ENCODE assay signal across 8 mouse cellular contexts in the genomic region with DNA sequence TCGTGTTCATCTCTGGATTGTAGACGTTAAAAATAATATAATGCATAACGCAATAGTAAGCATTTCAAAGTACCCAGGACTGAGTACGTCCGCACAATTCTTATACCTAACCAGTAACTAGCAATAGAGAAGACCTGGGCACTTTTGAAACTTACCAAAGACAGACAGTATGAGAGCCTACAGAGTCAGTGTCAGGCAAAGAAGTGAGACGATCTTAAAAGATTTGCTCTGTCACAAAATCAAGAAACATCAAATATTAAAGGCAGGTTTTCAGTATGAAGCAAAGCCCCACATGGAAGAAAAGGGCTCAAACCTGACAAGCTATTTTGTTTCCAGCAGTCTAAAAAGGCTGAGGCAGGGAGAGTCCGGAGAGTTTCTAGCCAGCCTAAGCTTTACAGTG. TPM values are rescaled to one million over a fixed set of nuclear protein-coding genes. Genes with fewer than 3 reads are reported as not detected.
DNase-seq lines count a peak whose midpoint lies in the region; ATAC-seq lines count a peak whose summit lies in the region.

No protein-coding gene starts in this region.

- no peaks in the 10 kb centered on the region for H3K9me3 ChIP-seq in kidney, embryonic 15.5 days (replicated peaks)
- no peaks in the 10 kb centered on the region for H3K9me3 ChIP-seq in embryonic facial prominence, embryonic 11.5 days (replicated peaks; ENCODE audit: control insufficient read depth, low read length)
- no peaks in the 10 kb centered on the region for H3K9me3 ChIP-seq in hindbrain, embryonic 15.5 days
- H3K9me3 ChIP-seq in midbrain, embryonic 13.5 days = no peaks in the 10 kb centered on the region

- H3K27me3 ChIP-seq in kidney, embryonic 15.5 days = no peaks in the 10 kb centered on the region
- H3K27me3 ChIP-seq in embryonic facial prominence, embryonic 11.5 days (ENCODE audit: control insufficient read depth, insufficient read depth, low read length) = no peaks in the 10 kb centered on the region
- H3K27me3 ChIP-seq in hindbrain, embryonic 15.5 days = 0 out of 2 replicates have a peak, but pooled peaks cover 2% of the 10 kb centered on the region
- peaks cover 13% of the 10 kb centered on the region; the same call in 1 of the 2 replicates for H3K27me3 ChIP-seq in midbrain, embryonic 13.5 days

- peak overlapping the region; percentile 80 for H3K4me2 ChIP-seq in kidney, embryonic 15.5 days
- H3K4me2 ChIP-seq in embryonic facial prominence, embryonic 11.5 days (ENCODE audit: low read depth, low read length) = peak overlapping the region; percentile 76
- peak overlapping the region; percentile 75 for H3K4me2 ChIP-seq in hindbrain, embryonic 15.5 days
- H3K4me2 ChIP-seq in midbrain, embryonic 13.5 days (replicated peaks) = peak overlapping the region; percentile 74

- H3K9ac ChIP-seq in kidney, embryonic 15.5 days = peak overlapping the region; percentile 37; the same call in 1 of the 2 replicates
- H3K9ac ChIP-seq in embryonic facial prominence, embryonic 11.5 days (replicated peaks; ENCODE audit: low read length) = no peak overlapping the region; the same call in 1 of the 2 replicates
- H3K9ac ChIP-seq in hindbrain, embryonic 15.5 days = no peak overlapping the region
- peak overlapping the region; percentile 98; the same call in 1 of the 2 replicates for H3K9ac ChIP-seq in midbrain, embryonic 13.5 days (replicated peaks)

- 22% methylated on average over 7 of the region's 7 CpGs for WGBS in kidney, embryonic 15.5 days
- WGBS in embryonic facial prominence, embryonic 11.5 days = 18% methylated on average over 7 of the region's 7 CpGs
- 15% methylated on average over 7 of the region's 7 CpGs for WGBS in hindbrain, embryonic 15.5 days
- 11% methylated on average over 7 of the region's 7 CpGs for WGBS in midbrain, embryonic 13.5 days

- no peak for ATAC-seq in kidney, embryonic 15.5 days (replicated peaks; ENCODE audit: low FRiP score)
- ATAC-seq in embryonic facial prominence, embryonic 11.5 days (replicated peaks; ENCODE audit: insufficient number of reproducible peaks, low FRiP score, low TSS enrichment, low read depth) = no peak
- no peak for ATAC-seq in hindbrain, embryonic 15.5 days (ENCODE audit: low FRiP score, low read depth)
- no peak for ATAC-seq in midbrain, embryonic 13.5 days
- ATAC-seq in granulocyte monocyte progenitor cell, adult 5-6 weeks (replicated peaks; ENCODE audit: poor library complexity, severe bottlenecking) = no peak

- no peak for DNase-seq in kidney, postnatal 14 days
- no peak for DNase-seq in embryonic facial prominence, embryonic 11.5 days (ENCODE audit: low spot score)
- DNase-seq in thymus, postnatal 0 days (ENCODE audit: low spot score) = no peak
- no peak for DNase-seq in cerebellum, adult 9-11 months

- peak overlapping the region; percentile 91 for H3K4me3 ChIP-seq in kidney, embryonic 15.5 days (replicated peaks)
- peak overlapping the region; percentile 99; the same call in 1 of the 2 replicates for H3K4me3 ChIP-seq in embryonic facial prominence, embryonic 11.5 days (ENCODE audit: low read depth, low read length)
- peak overlapping the region; percentile 71 for H3K4me3 ChIP-seq in hindbrain, embryonic 15.5 days
- H3K4me3 ChIP-seq in midbrain, embryonic 13.5 days (replicated peaks) = peak overlapping the region; percentile 98

- peaks cover 59% of the 10 kb centered on the region for H3K4me1 ChIP-seq in kidney, embryonic 15.5 days
- H3K4me1 ChIP-seq in embryonic facial prominence, embryonic 11.5 days (ENCODE audit: control insufficient read depth, insufficient read depth, low read length) = no peaks in the 10 kb centered on the region
- H3K4me1 ChIP-seq in hindbrain, embryonic 15.5 days (replicated peaks) = peaks cover 49% of the 10 kb centered on the region
- H3K4me1 ChIP-seq in midbrain, embryonic 13.5 days (replicated peaks) = peaks cover 47% of the 10 kb centered on the region

- H3K36me3 ChIP-seq in kidney, embryonic 15.5 days = no peaks in the 10 kb centered on the region
- no peaks in the 10 kb centered on the region for H3K36me3 ChIP-seq in embryonic facial prominence, embryonic 11.5 days (replicated peaks; ENCODE audit: control insufficient read depth, insufficient read depth, low read depth, low read length)
- no peaks in the 10 kb centered on the region for H3K36me3 ChIP-seq in hindbrain, embryonic 15.5 days
- no peaks in the 10 kb centered on the region for H3K36me3 ChIP-seq in midbrain, embryonic 13.5 days

- no peak overlapping the region for H3K27ac ChIP-seq in kidney, embryonic 15.5 days
- H3K27ac ChIP-seq in embryonic facial prominence, embryonic 11.5 days (replicated peaks; ENCODE audit: low read depth, low read length) = no peak overlapping the region
- no peak overlapping the region for H3K27ac ChIP-seq in hindbrain, embryonic 15.5 days (replicated peaks)
- H3K27ac ChIP-seq in midbrain, embryonic 13.5 days = no peak overlapping the region

RNA-seq across cellular contexts. Expression of a gene that starts 0.9 kb away (rescaled TPM):
- polyA plus RNA-seq in kidney, embryonic 15.5 days (2015; fragmentation: Nextera tagmentation; extraction: Ambion mirVana) = 17.0 and 17.8 TPM in 2 replicates
- 25.5 and 28.2 TPM in 2 replicates for polyA plus RNA-seq in embryonic facial prominence, embryonic 11.5 days (2014; fragmentation: Nextera tagmentation; extraction: Ambion mirVana)
- 20.3 and 23.4 TPM in 2 replicates for polyA plus RNA-seq in hindbrain, embryonic 15.5 days (2015; fragmentation: Nextera tagmentation; extraction: Ambion mirVana)
- polyA plus RNA-seq in midbrain, embryonic 13.5 days (2015; fragmentation: Nextera tagmentation; extraction: Ambion mirVana) = 19.0 and 22.2 TPM in 2 replicates
- polyA plus RNA-seq in thymus, postnatal 0 days (2015; fragmentation: Nextera tagmentation; extraction: Ambion mirVana) = 13.1 and 14.6 TPM in 2 replicates
- 32.6 and 36.4 TPM in 2 replicates for total RNA-seq in granulocyte monocyte progenitor cell, adult 5-6 weeks (2014; fragmentation: Nextera tagmentation)
- total RNA-seq in granulocyte monocyte progenitor cell, adult 5-6 weeks (2017) = 12.1 and 12.9 TPM in 2 replicates

Comparison
In these comparisons a context has a peak if more than half of its experiments do, and no peak if none do; other contexts are left out.
1. H3K9ac ChIP-seq: peak in kidney, embryonic 15.5 days (single experiment) and midbrain, embryonic 13.5 days (single experiment); none in embryonic facial prominence, embryonic 11.5 days (single experiment) and hindbrain, embryonic 15.5 days (single experiment).
2. Peak in every context shown above with its lines, with median percentiles within 50 percentile points of each other: H3K4me2 ChIP-seq and H3K4me3 ChIP-seq.